ENCODE assay signal across 8 mouse cellular contexts in genomic region chr6:66534366-66534941, GRCm38 (mm10). TPM values are rescaled to one million over a fixed set of nuclear protein-coding genes. Genes with fewer than 3 reads are reported as not detected.
A peak's percentile ranks its signal among the peaks of the same experiment; 100 is the strongest.
DNase-seq lines count a peak whose midpoint lies in the region; ATAC-seq and TF ChIP-seq lines count a peak whose summit lies in the region.

No protein-coding gene starts in this region.

- TF ChIP-seq POLR2A in small intestine, adult 2 months (IDR thresholded peaks at IDR 0.05; ENCODE audit: low read depth, low read length), result no peak

- H3K4me3 ChIP-seq in heart, embryonic 12.5 days, result peak overlapping the region; percentile 87
- H3K4me3 ChIP-seq in E14TG2a.4 (replicated peaks; ENCODE audit: low read length), result peak overlapping the region; percentile 94
- H3K4me3 ChIP-seq in limb, embryonic 12.5 days (replicated peaks), result peak overlapping the region; percentile 80
- peak overlapping the region; percentile 78 for H3K4me3 ChIP-seq in small intestine, adult 2 months (ENCODE audit: low read depth, low read length)

- H3K27ac ChIP-seq in heart, embryonic 12.5 days (ENCODE audit: poor library complexity, severe bottlenecking), result peak overlapping the region; percentile 79
- peak overlapping the region; percentile 87 for H3K27ac ChIP-seq in limb, embryonic 12.5 days
- H3K27ac ChIP-seq in small intestine, adult 2 months (ENCODE audit: insufficient read depth, low read depth, low read length), result peak overlapping the region; percentile 64

- H3K36me3 ChIP-seq in heart, embryonic 12.5 days, result peaks cover 9% of the 10 kb centered on the region
- H3K36me3 ChIP-seq in E14TG2a.4 (ENCODE audit: insufficient read depth, low read length), result peaks cover 32% of the 10 kb centered on the region
- peaks cover 10% of the 10 kb centered on the region for H3K36me3 ChIP-seq in limb, embryonic 12.5 days
- H3K36me3 ChIP-seq in small intestine, adult 2 months (ENCODE audit: control insufficient read depth, insufficient read depth, low read length), result peaks cover 2% of the 10 kb centered on the region; the same call in 1 of the 2 replicates

- 71% methylated on average over 5 of the region's 5 CpGs for WGBS in heart, embryonic 12.5 days
- 80% methylated on average over 5 of the region's 5 CpGs for WGBS in limb, embryonic 12.5 days
- WGBS in small intestine, adult 2 months, result 57% methylated on average over 5 of the region's 5 CpGs

- ATAC-seq in heart, embryonic 12.5 days (ENCODE audit: insufficient number of reproducible peaks, low FRiP score), result no peak
- ATAC-seq in erythroid progenitor cell, adult 5-6 weeks (replicated peaks; ENCODE audit: low FRiP score, poor library complexity, severe bottlenecking), result peak; percentile 43
- ATAC-seq in limb, embryonic 12.5 days (ENCODE audit: insufficient number of reproducible peaks, insufficient read depth, low FRiP score, low TSS enrichment, low read depth), result no peak
- ATAC-seq in frontal cortex, adult (ENCODE audit: low TSS enrichment), result no peak

- no peaks in the 10 kb centered on the region for H3K27me3 ChIP-seq in heart, embryonic 12.5 days (replicated peaks)
- no peaks in the 10 kb centered on the region for H3K27me3 ChIP-seq in E14TG2a.4 (ENCODE audit: insufficient read depth, low read length)
- H3K27me3 ChIP-seq in limb, embryonic 12.5 days, result no peaks in the 10 kb centered on the region
- H3K27me3 ChIP-seq in small intestine, adult 2 months (ENCODE audit: control insufficient read depth, insufficient read depth, low read length), result no peaks in the 10 kb centered on the region

- peak overlapping the region; percentile 67 for H3K9ac ChIP-seq in heart, embryonic 12.5 days
- H3K9ac ChIP-seq in limb, embryonic 12.5 days (replicated peaks), result 0 out of 2 replicates have a peak overlapping the region, but pooled peaks have one; percentile 28

- H3K9me3 ChIP-seq in heart, embryonic 12.5 days (replicated peaks), result no peaks in the 10 kb centered on the region
- H3K9me3 ChIP-seq in E14TG2a.4 (ENCODE audit: low read length), result no peaks in the 10 kb centered on the region
- H3K9me3 ChIP-seq in limb, embryonic 12.5 days, result no peaks in the 10 kb centered on the region

- DNase-seq in heart, adult 11 months, result no peak
- DNase-seq in ovary, postnatal 14 days (ENCODE audit: low spot score), result no peak

- no peak for TF ChIP-seq CTCF in E14TG2a.4 (conservative IDR thresholded peaks at IDR 0.05; ENCODE audit: low read length)
- no peak for TF ChIP-seq CTCF in small intestine, adult 2 months (IDR thresholded peaks at IDR 0.05; ENCODE audit: extremely low read depth, insufficient read length, insufficient replicate concordance, low read depth, low read length)

- H3K4me2 ChIP-seq in heart, embryonic 12.5 days, result peak overlapping the region; percentile 69
- H3K4me2 ChIP-seq in limb, embryonic 12.5 days, result peak overlapping the region; percentile 69

- peaks cover 10% of the 10 kb centered on the region for H3K4me1 ChIP-seq in heart, embryonic 12.5 days (replicated peaks)
- H3K4me1 ChIP-seq in E14TG2a.4 (replicated peaks; ENCODE audit: low read depth, low read length), result peaks cover 32% of the 10 kb centered on the region
- peaks cover 15% of the 10 kb centered on the region for H3K4me1 ChIP-seq in limb, embryonic 12.5 days (replicated peaks)
- no peaks in the 10 kb centered on the region for H3K4me1 ChIP-seq in small intestine, adult 2 months (ENCODE audit: control insufficient read depth, insufficient read depth, insufficient read length, low read length)

RNA-seq across cellular contexts. Expression of gene Mad2l1, which starts 0.7 kb away (rescaled TPM):
- polyA plus RNA-seq in heart, embryonic 12.5 days (2016; fragmentation: Nextera tagmentation; extraction: Ambion mirVana), result 79.9 and 81.8 TPM in 2 replicates
- total RNA-seq in erythroid progenitor cell, adult 5-6 weeks (2015; ENCODE audit: low replicate concordance), result 194 and 200 TPM in 2 replicates
- 104 and 148 TPM in 2 replicates for total RNA-seq in erythroid progenitor cell, adult 5-6 weeks (2017; ENCODE audit: low replicate concordance)
- 107 and 113 TPM in 2 replicates for polyA plus RNA-seq in limb, embryonic 12.5 days (2016; fragmentation: Nextera tagmentation; extraction: Ambion mirVana)
- 1.6 and 2.2 TPM in 2 replicates for polyA plus RNA-seq in small intestine, adult 2 months (2012; rRNA removed)

RNA-seq across cellular contexts. Expression of gene Vmn1r32, which starts 25.4 kb away (rescaled TPM):
- 0.09 TPM in 1 of 2 replicates, not detected in the other for polyA plus RNA-seq in heart, embryonic 12.5 days (2016; fragmentation: Nextera tagmentation; extraction: Ambion mirVana)
- total RNA-seq in erythroid progenitor cell, adult 5-6 weeks (2015; ENCODE audit: low replicate concordance), result not detected in 2 replicates
- total RNA-seq in erythroid progenitor cell, adult 5-6 weeks (2017; ENCODE audit: low replicate concordance), result not detected in 2 replicates
- 0.18 TPM in 1 of 2 replicates, not detected in the other for polyA plus RNA-seq in limb, embryonic 12.5 days (2016; fragmentation: Nextera tagmentation; extraction: Ambion mirVana)
- polyA plus RNA-seq in small intestine, adult 2 months (2012; rRNA removed), result not detected in 2 replicates

Comparison
In these comparisons a context has a peak if more than half of its experiments do, and no peak if none do; other contexts are left out.
1. RNA of gene Mad2l1, which starts 0.7 kb away (polyA plus RNA-seq): 107 to 113 TPM in limb, embryonic 12.5 days and 79.9 to 81.8 TPM in heart, embryonic 12.5 days; 1.6 to 2.2 TPM in small intestine, adult 2 months; every median in the first group is over 10 times any median in the second.
2. Peak in every context shown above with its lines, with median percentiles within 50 percentile points of each other: H3K27ac ChIP-seq and H3K4me3 ChIP-seq.